ENCODE assay signal across 12 mouse cellular contexts in genomic region chr3:105612423-105612814, GRCm38 (mm10).
"Had no signal": no experiment of that assay in that cellular context is flagged by ENCODE, and none has a peak within 500 bp of the region (broad histone marks: within the 10 kb centered on the region; RNA-seq: fewer than 3 reads in every experiment).

No protein-coding gene starts in this region.

- ATAC-seq: liver, embryonic 12.5 days; midbrain, embryonic 15.5 days had no signal

- H3K27me3 ChIP-seq: limb, embryonic 15.5 days; liver, embryonic 12.5 days; lung, embryonic 15.5 days; midbrain, embryonic 15.5 days had no signal

- H3K4me1 ChIP-seq: limb, embryonic 15.5 days; liver, embryonic 12.5 days; lung, embryonic 15.5 days; midbrain, embryonic 15.5 days had no signal

- DNase-seq: kidney, adult 9 months; kidney, postnatal 36 days; layer of hippocampus, adult 9-11 months; layer of hippocampus, postnatal 36 days; spleen, adult 18-20 months; thymus, adult 18-20 months; thymus, postnatal 14 days had no signal

- H3K9me3 ChIP-seq: limb, embryonic 15.5 days; liver, embryonic 12.5 days; lung, embryonic 15.5 days; midbrain, embryonic 15.5 days had no signal

- H3K36me3 ChIP-seq: limb, embryonic 15.5 days; liver, embryonic 12.5 days; lung, embryonic 15.5 days; midbrain, embryonic 15.5 days had no signal

- H3K4me2 ChIP-seq: limb, embryonic 15.5 days; liver, embryonic 12.5 days; lung, embryonic 15.5 days; midbrain, embryonic 15.5 days had no signal

- H3K9ac ChIP-seq: limb, embryonic 15.5 days; liver, embryonic 12.5 days; lung, embryonic 15.5 days; midbrain, embryonic 15.5 days had no signal

- H3K4me3 ChIP-seq: limb, embryonic 15.5 days; liver, embryonic 12.5 days; lung, embryonic 15.5 days; midbrain, embryonic 15.5 days had no signal

- H3K27ac ChIP-seq: kidney, postnatal 0 days; limb, embryonic 15.5 days; liver, embryonic 12.5 days; lung, embryonic 15.5 days; midbrain, embryonic 15.5 days had no signal
